In genomic region chr9:107624539-107624938, GRCm38 (mm10) we compare ENCODE assay signal across 8 mouse cellular contexts. TPM values are rescaled to one million over a fixed set of nuclear protein-coding genes. Genes with fewer than 3 reads are reported as not detected.
A peak's percentile ranks its signal among the peaks of the same experiment; 100 is the strongest.
DNase-seq lines count a peak whose midpoint lies in the region; ATAC-seq and TF ChIP-seq lines count a peak whose summit lies in the region.

No protein-coding gene starts in this region.

- H3K9me3 ChIP-seq in forebrain, embryonic 15.5 days: no peaks in the 10 kb centered on the region
- H3K9me3 ChIP-seq in kidney, embryonic 14.5 days (ENCODE audit: control insufficient read depth, low read length): no peaks in the 10 kb centered on the region

- no peak for ATAC-seq in forebrain, embryonic 15.5 days (replicated peaks)
- no peak for ATAC-seq in kidney, embryonic 14.5 days (ENCODE audit: low FRiP score, low TSS enrichment)
- ATAC-seq in megakaryocyte progenitor cell, adult 5-6 weeks (replicated peaks; ENCODE audit: poor library complexity): peak; percentile 55
- no peak for ATAC-seq in erythroblast, adult 5-6 weeks (replicated peaks; ENCODE audit: low FRiP score, poor library complexity, severe bottlenecking)

- H3K4me3 ChIP-seq in left cerebral cortex, adult 2 months: no peak overlapping the region
- no peak overlapping the region for H3K4me3 ChIP-seq in forebrain, embryonic 15.5 days
- no peak overlapping the region for H3K4me3 ChIP-seq in kidney, embryonic 14.5 days (ENCODE audit: low read length)

- H3K36me3 ChIP-seq in forebrain, embryonic 15.5 days: peaks cover 25% of the 10 kb centered on the region
- H3K36me3 ChIP-seq in kidney, embryonic 14.5 days (ENCODE audit: control insufficient read depth, insufficient read depth, low read length): peaks cover 44% of the 10 kb centered on the region

- H3K4me1 ChIP-seq in forebrain, embryonic 15.5 days: peaks cover 49% of the 10 kb centered on the region
- H3K4me1 ChIP-seq in kidney, embryonic 14.5 days (ENCODE audit: control insufficient read depth, insufficient read depth, low read length): peaks cover 36% of the 10 kb centered on the region

- no peaks in the 10 kb centered on the region for H3K27me3 ChIP-seq in forebrain, embryonic 15.5 days
- no peaks in the 10 kb centered on the region for H3K27me3 ChIP-seq in kidney, embryonic 14.5 days (ENCODE audit: control insufficient read depth, insufficient read depth, low read length)

- H3K9ac ChIP-seq in forebrain, embryonic 15.5 days (replicated peaks): no peak overlapping the region
- H3K9ac ChIP-seq in kidney, embryonic 14.5 days (ENCODE audit: low read depth, low read length): peak overlapping the region; percentile 18; the same call in 1 of the 2 replicates

- no peak for TF ChIP-seq CTCF in left cerebral cortex, adult 2 months (IDR thresholded peaks at IDR 0.05)

- no peak for DNase-seq in left cerebral cortex, adult 2 months (ENCODE audit: extremely low spot score in 1 of 2, low spot score in 2 of 2)
- no peak for DNase-seq in left cerebral cortex, adult 11 months (ENCODE audit: low spot score)
- no peak for DNase-seq in frontal cortex, postnatal 36 days (ENCODE audit: low spot score in 2 of 2)
- DNase-seq in left cerebral cortex, postnatal 4 days: no peak

- H3K27ac ChIP-seq in left cerebral cortex, adult 2 months: peak overlapping the region; percentile 56
- H3K27ac ChIP-seq in forebrain, embryonic 15.5 days (replicated peaks): peak overlapping the region; percentile 89
- H3K27ac ChIP-seq in kidney, embryonic 14.5 days (ENCODE audit: low read depth, low read length): peak overlapping the region; percentile 27; the same call in 1 of the 2 replicates

- intact Hi-C loops in left cerebral cortex, adult 2 months (cut with DNase I): no loop called here
- intact Hi-C loops in left cerebral cortex, postnatal 4 days (cut with DNase I): no loop called here

- no peak overlapping the region for H3K4me2 ChIP-seq in forebrain, embryonic 15.5 days (replicated peaks)
- no peak overlapping the region for H3K4me2 ChIP-seq in kidney, embryonic 14.5 days (replicated peaks; ENCODE audit: low read depth, low read length)

- 65% methylated on average over 5 of the region's 5 CpGs for WGBS in forebrain, embryonic 15.5 days
- 66% methylated on average over 5 of the region's 5 CpGs for WGBS in kidney, embryonic 14.5 days

RNA-seq across cellular contexts. Expression of gene Gnai2, which starts 10.6 kb away (rescaled TPM):
- 100 to 1,000 TPM; 201 to 213 TPM for total RNA-seq in left cerebral cortex, adult 2 months (2021)
- polyA plus RNA-seq in forebrain, embryonic 15.5 days (2015; fragmentation: Nextera tagmentation; extraction: Ambion mirVana): 335 and 338 TPM in 2 replicates
- 386 and 445 TPM in 2 replicates for polyA plus RNA-seq in kidney, embryonic 14.5 days (2014; fragmentation: Nextera tagmentation; extraction: Ambion mirVana)
- total RNA-seq in megakaryocyte progenitor cell, adult 5-6 weeks (2015): 333 and 362 TPM in 2 replicates
- 423 and 432 TPM in 2 replicates for total RNA-seq in megakaryocyte progenitor cell, adult 5-6 weeks (2017)
- total RNA-seq in erythroblast, adult 5-6 weeks (2015; ENCODE audit: low replicate concordance): 183 and 189 TPM in 2 replicates
- total RNA-seq in erythroblast, adult 5-6 weeks (2017; ENCODE audit: low replicate concordance): 162 and 183 TPM in 2 replicates
- 100 to 1,000 TPM; 302 to 303 TPM for total RNA-seq in left cerebral cortex, postnatal 4 days (2021)

RNA-seq across cellular contexts. Expression of gene Sema3b, which starts 15.5 kb away (rescaled TPM):
- 1 to 10 TPM; 3.3 to 4.1 TPM for total RNA-seq in left cerebral cortex, adult 2 months (2021)
- polyA plus RNA-seq in forebrain, embryonic 15.5 days (2015; fragmentation: Nextera tagmentation; extraction: Ambion mirVana): 1.7 and 2.8 TPM in 2 replicates
- polyA plus RNA-seq in kidney, embryonic 14.5 days (2014; fragmentation: Nextera tagmentation; extraction: Ambion mirVana): 6.4 and 9.5 TPM in 2 replicates
- not detected in 2 replicates for total RNA-seq in megakaryocyte progenitor cell, adult 5-6 weeks (2015)
- not detected in 2 replicates for total RNA-seq in megakaryocyte progenitor cell, adult 5-6 weeks (2017)
- total RNA-seq in erythroblast, adult 5-6 weeks (2015; ENCODE audit: low replicate concordance): not detected in 2 replicates
- total RNA-seq in erythroblast, adult 5-6 weeks (2017; ENCODE audit: low replicate concordance): not detected in 2 replicates
- total RNA-seq in left cerebral cortex, postnatal 4 days (2021): 1 to 10 TPM; 3.9 to 5.6 TPM

RNA-seq across cellular contexts. Expression of gene Ifrd2, which starts 37.1 kb away (rescaled TPM):
- total RNA-seq in left cerebral cortex, adult 2 months (2021): 10 to 100 TPM; 10.5 to 10.9 TPM
- polyA plus RNA-seq in forebrain, embryonic 15.5 days (2015; fragmentation: Nextera tagmentation; extraction: Ambion mirVana): 15.4 and 16.9 TPM in 2 replicates
- 59.1 and 61.4 TPM in 2 replicates for polyA plus RNA-seq in kidney, embryonic 14.5 days (2014; fragmentation: Nextera tagmentation; extraction: Ambion mirVana)
- 68.0 and 93.4 TPM in 2 replicates for total RNA-seq in megakaryocyte progenitor cell, adult 5-6 weeks (2015)
- total RNA-seq in megakaryocyte progenitor cell, adult 5-6 weeks (2017): 31.5 and 72.4 TPM in 2 replicates
- total RNA-seq in erythroblast, adult 5-6 weeks (2015; ENCODE audit: low replicate concordance): 207 and 270 TPM in 2 replicates
- 204 and 217 TPM in 2 replicates for total RNA-seq in erythroblast, adult 5-6 weeks (2017; ENCODE audit: low replicate concordance)
- 10 to 100 TPM; 12.5 to 14.5 TPM for total RNA-seq in left cerebral cortex, postnatal 4 days (2021)

RNA-seq across cellular contexts. Expression of gene Hyal3, which starts 43.9 kb away (rescaled TPM):
- total RNA-seq in left cerebral cortex, adult 2 months (2021): 1 to 10 TPM in 1 of 2 experiments, under 1 TPM in 1; 0.97 to 1.2 TPM
- polyA plus RNA-seq in forebrain, embryonic 15.5 days (2015; fragmentation: Nextera tagmentation; extraction: Ambion mirVana): 1.3 and 2.1 TPM in 2 replicates
- 0.84 and 1.5 TPM in 2 replicates for polyA plus RNA-seq in kidney, embryonic 14.5 days (2014; fragmentation: Nextera tagmentation; extraction: Ambion mirVana)
- 1.4 and 1.7 TPM in 2 replicates for total RNA-seq in megakaryocyte progenitor cell, adult 5-6 weeks (2015)
- 0.58 TPM in 1 of 2 replicates, not detected in the other for total RNA-seq in megakaryocyte progenitor cell, adult 5-6 weeks (2017)
- total RNA-seq in erythroblast, adult 5-6 weeks (2015; ENCODE audit: low replicate concordance): 2.3 and 2.9 TPM in 2 replicates
- total RNA-seq in erythroblast, adult 5-6 weeks (2017; ENCODE audit: low replicate concordance): 1.1 and 1.4 TPM in 2 replicates
- 1 to 10 TPM; 1.5 to 2.1 TPM for total RNA-seq in left cerebral cortex, postnatal 4 days (2021)

RNA-seq across cellular contexts. Expression of gene Slc38a3, which starts 44.8 kb away (rescaled TPM):
- 10 to 100 TPM; 74.7 to 76.2 TPM for total RNA-seq in left cerebral cortex, adult 2 months (2021)
- polyA plus RNA-seq in forebrain, embryonic 15.5 days (2015; fragmentation: Nextera tagmentation; extraction: Ambion mirVana): 24.2 and 24.4 TPM in 2 replicates
- polyA plus RNA-seq in kidney, embryonic 14.5 days (2014; fragmentation: Nextera tagmentation; extraction: Ambion mirVana): 4.8 and 6.5 TPM in 2 replicates
- not detected in 2 replicates for total RNA-seq in megakaryocyte progenitor cell, adult 5-6 weeks (2015)
- total RNA-seq in megakaryocyte progenitor cell, adult 5-6 weeks (2017): not detected in 2 replicates
- total RNA-seq in erythroblast, adult 5-6 weeks (2015; ENCODE audit: low replicate concordance): not detected in 2 replicates
- total RNA-seq in erythroblast, adult 5-6 weeks (2017; ENCODE audit: low replicate concordance): not detected in 2 replicates
- total RNA-seq in left cerebral cortex, postnatal 4 days (2021): 10 to 100 TPM; 65.0 to 68.4 TPM

Comparison
In these comparisons a context has a peak if more than half of its experiments do, and no peak if none do; other contexts are left out.
1. H3K27ac ChIP-seq: peak in every context shown above with its lines; median percentile 89 in forebrain, embryonic 15.5 days; 56 in left cerebral cortex, adult 2 months; 27 in kidney, embryonic 14.5 days.
2. RNA of gene Sema3b, which starts 15.5 kb away (total RNA-seq): 3.9 to 5.6 TPM in left cerebral cortex, postnatal 4 days and 3.3 to 4.1 TPM in left cerebral cortex, adult 2 months; not detected in megakaryocyte progenitor cell, adult 5-6 weeks and not detected in erythroblast, adult 5-6 weeks; every median in the first group is over 4 times any median in the second.